Mouse (Mus musculus): Measurements from ENCODE around the gene Sfrp4. TPM values are rescaled to one million over a fixed set of nuclear protein-coding genes. Genes with fewer than 3 reads are reported as not detected.

Gene Sfrp4
- polyA plus RNA-seq, 1 experiment: not detected

- H3K4me1 ChIP-seq (ENCODE audit: control insufficient read depth, insufficient read depth, low read length): no peaks in the 10 kb centered on the region
- TF ChIP-seq POLR2A (IDR thresholded peaks at IDR 0.05; ENCODE audit: borderline replicate concordance, low read depth, low read length) (no peak), CTCF (IDR thresholded peaks at IDR 0.05; ENCODE audit: low read depth, low read length) (no peak)
These were observed 51.7 kb downstream of the Sfrp4 start for GRCm38 (mm10) chr13:19674601-19675000.

More at GRCm38 (mm10) chr13:19674601-19675000, 51.7 kb downstream of the Sfrp4 start:
- Histone ChIP-seq H3K27ac (ENCODE audit: insufficient read depth, low read depth, low read length) (no peak overlapping the region), H3K4me3 (ENCODE audit: insufficient read depth, low read length) (no peak overlapping the region)

Other genes with a start within 250 kb of the Sfrp4 start
- gene Stard3nl, start 227.3 kb upstream of the Sfrp4 start, polyA plus RNA-seq (2012; ENCODE audit: insufficient read depth, insufficient read length, missing spikeins): 113 and 149 TPM in 2 replicates
- 0.38 TPM in 1 of 2 replicates, not detected in the other for gene Epdr1, start 3.2 kb upstream of the Sfrp4 start, polyA plus RNA-seq (2012; ENCODE audit: insufficient read depth, insufficient read length, missing spikeins)
- gene Nme8, start 74.7 kb downstream of the Sfrp4 start, polyA plus RNA-seq (2012; ENCODE audit: insufficient read depth, insufficient read length, missing spikeins): not detected in 2 replicates
- gene Gpr141, start 201.2 kb downstream of the Sfrp4 start, polyA plus RNA-seq (2012; ENCODE audit: insufficient read depth, insufficient read length, missing spikeins): 58.4 and 61.8 TPM in 2 replicates

All from bone marrow macrophage, adult 2 months (primary cell).